Mouse (Mus musculus) liver, embryonic 12.5 days (tissue): ENCODE measurements around the gene Uqcc3. TPM values are rescaled to one million over a fixed set of nuclear protein-coding genes. Genes with fewer than 3 reads are reported as not detected.

Source experiments
- ATAC-seq: fragments of 200-750 bp; cut with Nextera tagmentation; 2 replicates; pipeline ENCODE4 v1.8.0; 2017; ENCODE audit warnings: moderate number of reproducible peaks, mild to moderate bottlenecking, moderate library complexity
- H3K27ac ChIP-seq: fragments of 300-500 bp; sonication (generic); 2 replicates; pipeline ENCODE4 v1.5.1; 2016; ENCODE audit warnings: mild to moderate bottlenecking
- H3K27me3 ChIP-seq: fragments of 300-500 bp; sonication (generic); replicated peaks from 2 replicates; pipeline ENCODE4 v1.6.1; 2016; ENCODE audit warnings: mild to moderate bottlenecking, moderate library complexity
- H3K36me3 ChIP-seq: fragments of 300-500 bp; sonication (generic); 2 replicates; pipeline ENCODE4 v1.6.1; 2016; ENCODE audit warnings: mild to moderate bottlenecking, moderate library complexity
- H3K4me1 ChIP-seq: fragments of 300-500 bp; sonication (generic); 2 replicates; pipeline ENCODE4 v1.6.1; 2016
- H3K4me2 ChIP-seq: fragments of 300-500 bp; sonication (generic); 2 replicates; pipeline ENCODE4 v1.6.1; 2016; ENCODE audit warnings: mild to moderate bottlenecking, moderate library complexity
- H3K4me3 ChIP-seq: fragments of 300-500 bp; sonication (generic); 2 replicates; pipeline ENCODE4 v1.5.1; 2016; ENCODE audit warnings: mild to moderate bottlenecking, moderate library complexity
- H3K9ac ChIP-seq: fragments of 300-500 bp; sonication (generic); 2 replicates; pipeline ENCODE4 v1.6.1; 2016; ENCODE audit warnings: mild to moderate bottlenecking, moderate library complexity
- H3K9me3 ChIP-seq: fragments of 300-500 bp; sonication (generic); replicated peaks from 2 replicates; pipeline ENCODE4 v1.6.1; 2016; ENCODE audit warnings: mild to moderate bottlenecking, moderate library complexity
- WGBS: fragments of 180-500 bp; shearing (Covaris S2); methylation state at CpG from one replicate; pipeline ENCODE4 v1.1.7; 2016; ENCODE audit not compliant: insufficient replicate concordance; 5-methylcytosine and 5-hydroxymethylcytosine counted together
- polyA plus RNA-seq: library from polyadenylated mRNA; unstranded; fragments of >200 nt; fragmentation: Nextera tagmentation; extraction: Ambion mirVana; gene quantifications from 2 replicates; pipeline ENCODE4 v1.2.1, GENCODE M21; 2016

Gene Uqcc3
- polyA plus RNA-seq, 1 experiment from 2014 or later, result 40.6 TPM

DNA sequence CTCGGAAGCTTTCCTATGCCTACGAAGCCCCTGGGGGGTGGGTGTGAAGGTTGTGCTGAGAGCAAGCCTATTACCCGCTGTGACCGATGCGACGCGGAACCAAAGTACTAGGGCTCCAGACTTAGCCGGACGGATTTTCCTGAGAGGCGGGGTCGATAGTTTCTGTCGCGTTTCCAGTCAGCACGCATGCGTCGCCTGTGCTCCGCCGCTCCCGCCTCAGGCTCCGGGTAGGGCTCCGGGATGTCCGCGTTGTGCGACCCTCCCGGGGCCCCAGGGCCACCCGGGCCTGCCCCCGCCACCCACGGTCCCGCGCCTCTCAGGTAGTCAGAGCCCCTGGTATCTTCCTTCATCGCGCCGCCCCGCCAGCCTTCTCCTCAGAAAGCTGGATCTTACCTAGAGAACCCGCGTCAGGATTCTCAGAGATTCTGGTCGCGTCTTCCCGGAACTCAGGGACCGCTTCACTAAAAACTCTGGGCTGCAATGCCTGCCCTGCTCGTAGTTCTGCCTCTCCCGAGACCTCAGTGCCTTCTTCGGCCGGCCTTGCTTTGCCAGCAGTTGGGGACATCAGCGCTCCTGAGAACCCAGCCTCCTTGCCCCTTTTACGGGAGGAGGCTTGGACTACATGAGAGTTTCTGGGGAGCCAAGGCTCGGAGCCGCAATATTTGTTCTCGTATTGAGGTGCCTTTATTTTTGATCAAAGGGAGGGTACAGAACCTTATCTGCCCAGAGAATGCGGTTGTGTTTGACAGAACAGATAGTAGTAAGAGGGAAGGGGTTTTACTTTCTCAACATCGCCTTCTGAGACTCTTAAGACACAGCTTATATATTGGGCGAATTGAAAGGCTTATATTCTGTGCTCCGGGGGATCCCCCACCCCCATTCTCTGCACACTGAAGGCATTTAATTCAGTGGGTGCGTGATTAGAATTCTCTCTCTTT lies 12.4 kb upstream of the Uqcc3 start, which contains the start of gene Ints5:
TSS of gene Ints5 (plus strand) at position 177 of the 938 bp plus-strand sequence.
- H3K9me3 ChIP-seq, result no peaks in the 10 kb centered on the region

DNA sequence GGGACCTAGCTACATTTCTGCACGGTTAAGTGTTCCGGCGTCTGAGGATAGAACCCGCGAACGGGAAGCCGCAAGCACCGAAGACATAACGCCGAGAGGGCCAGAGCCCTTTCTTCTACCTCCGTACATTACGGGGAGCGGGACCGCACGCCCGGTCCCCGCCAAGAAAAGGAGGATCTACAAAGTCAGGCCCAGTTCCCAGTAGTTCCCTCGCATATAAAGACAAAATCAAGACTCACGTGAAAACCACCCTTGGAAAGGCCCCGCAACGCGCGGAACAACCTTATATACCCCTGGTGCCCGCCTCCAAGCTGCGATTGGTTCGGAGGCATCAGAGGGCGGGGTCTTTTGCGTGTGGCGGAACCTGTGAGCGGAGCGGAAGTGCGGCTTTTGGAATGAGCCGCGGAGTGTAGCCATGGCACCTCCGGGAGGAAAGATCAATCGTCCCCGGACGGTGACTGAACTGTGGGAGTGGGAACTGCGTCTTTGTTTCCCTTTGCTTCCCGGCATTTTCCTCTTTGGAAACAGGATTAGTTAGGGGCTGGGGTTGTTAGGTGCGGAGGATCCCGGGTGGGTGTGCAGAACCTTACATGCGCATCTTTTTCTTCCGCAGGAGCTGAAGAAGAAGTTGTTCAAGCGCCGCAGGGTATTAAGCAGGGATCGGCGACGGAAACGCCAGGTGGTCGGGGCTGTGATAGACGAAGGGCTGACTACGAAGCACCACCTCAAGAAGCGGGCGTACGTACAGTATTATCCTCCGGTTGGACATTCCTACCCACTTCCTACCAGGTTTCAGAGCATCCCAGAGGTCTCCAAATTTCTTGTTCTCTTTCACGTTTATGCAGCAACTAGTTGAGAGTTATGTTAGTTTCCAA lies 8.0 kb upstream of the Uqcc3 start, which contains the start of the genes 1810009A15Rik and Gm49416:
TSS of gene 1810009A15Rik (plus strand) at position 343 of the 875 bp plus-strand sequence.
TSS of gene Gm49416 (plus strand) at position 416 of the 875 bp plus-strand sequence.
- peaks cover 17% of the 10 kb centered on the region for H3K36me3 ChIP-seq
- H3K4me2 ChIP-seq, result peak within 1 kb of the TSS; percentile 77
- peak; percentile 90 for ATAC-seq
- peak within 1 kb of the TSS; percentile 89 for H3K9ac ChIP-seq
- peaks cover 50% of the 10 kb centered on the region for H3K4me1 ChIP-seq
- peak within 1 kb of the TSS; percentile 89 for H3K27ac ChIP-seq
- H3K9me3 ChIP-seq, result no peaks in the 10 kb centered on the region
- H3K27me3 ChIP-seq, result no peaks in the 10 kb centered on the region
- under 1% methylated on average over 58 of the region's 58 CpGs for WGBS
- H3K4me3 ChIP-seq, result peak within 1 kb of the TSS; percentile 81

More for the DNA sequence above, 12.4 kb upstream of the Uqcc3 start, which contains the start of gene Ints5:
- WGBS, result 1% methylated on average over 54 of the region's 54 CpGs
- peak within 1 kb of the TSS; percentile 90 for H3K4me3 ChIP-seq
- H3K4me1 ChIP-seq, result peaks cover 74% of the 10 kb centered on the region
- peaks cover 45% of the 10 kb centered on the region for H3K36me3 ChIP-seq
- no peaks in the 10 kb centered on the region for H3K27me3 ChIP-seq
- ATAC-seq, result peak; percentile 56
- H3K9ac ChIP-seq, result peak within 1 kb of the TSS; percentile 94
- peak within 1 kb of the TSS; percentile 95 for H3K27ac ChIP-seq
- peak within 1 kb of the TSS; percentile 84 for H3K4me2 ChIP-seq

DNA sequence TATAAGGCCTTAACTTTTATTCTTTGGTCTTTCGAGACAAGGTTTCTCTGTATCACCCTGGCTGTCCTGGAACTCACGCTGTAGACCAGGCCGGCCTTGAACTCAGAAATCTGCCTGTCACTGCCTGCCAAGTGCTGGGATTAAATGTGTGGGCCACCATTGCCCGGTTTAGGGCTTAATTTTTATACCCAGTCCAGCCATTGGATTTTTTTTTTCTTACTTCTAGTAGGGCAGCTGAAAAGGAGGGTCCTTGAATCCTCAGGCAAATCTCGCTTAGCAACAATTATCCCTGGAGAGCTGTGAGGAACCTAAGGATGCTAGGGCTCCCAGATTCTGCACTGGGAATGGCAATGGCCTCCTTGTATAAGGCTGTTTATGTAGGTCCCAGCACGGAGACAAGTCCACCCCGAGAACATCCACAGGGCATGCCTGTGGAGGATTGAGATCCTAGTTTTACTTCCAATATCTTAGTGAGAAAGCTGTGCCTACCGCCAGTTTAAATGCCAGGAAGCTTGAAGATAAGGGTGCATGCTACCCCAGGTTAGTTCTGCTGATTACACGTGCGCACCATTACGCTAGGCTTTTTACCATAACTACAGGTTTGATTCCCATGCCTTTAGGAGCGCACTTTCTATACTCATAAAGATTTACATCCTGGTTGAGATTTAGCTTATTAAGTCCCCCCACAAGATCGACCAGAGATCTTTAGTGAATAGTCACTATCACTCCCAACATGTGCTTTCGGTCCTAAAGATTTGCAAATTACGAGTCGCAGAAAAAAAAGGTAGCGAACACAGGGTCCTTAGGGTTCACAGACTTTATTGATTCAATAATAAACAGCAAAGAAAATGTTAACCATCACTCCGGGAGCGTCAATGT lies 7.1 kb upstream of the Uqcc3 start:
- peaks cover 44% of the 10 kb centered on the region for H3K4me1 ChIP-seq
- no peaks in the 10 kb centered on the region for H3K9me3 ChIP-seq
- no peak for ATAC-seq
- peak overlapping the region; percentile 77 for H3K4me2 ChIP-seq
- H3K27ac ChIP-seq, result peak overlapping the region; percentile 89
- H3K4me3 ChIP-seq, result peak overlapping the region; percentile 81
- peaks cover 17% of the 10 kb centered on the region for H3K36me3 ChIP-seq
- peak overlapping the region; percentile 89 for H3K9ac ChIP-seq
- no peaks in the 10 kb centered on the region for H3K27me3 ChIP-seq
- 8% methylated on average over 19 of the region's 19 CpGs for WGBS

GRCm38 (mm10) chr19:8886916-8887584 lies 6.3 kb upstream of the Uqcc3 start:
- Histone ChIP-seq H3K27me3 (no peaks in the 10 kb centered on the region), H3K4me1 (peaks cover 37% of the 10 kb centered on the region), H3K36me3 (peaks cover 17% of the 10 kb centered on the region), H3K4me3 (peak overlapping the region; percentile 81), H3K9ac (peak overlapping the region; percentile 89), H3K4me2 (peak overlapping the region; percentile 77), H3K9me3 (no peaks in the 10 kb centered on the region), H3K27ac (peak overlapping the region; percentile 89)
- 43% methylated on average over 1 of the region's 1 CpGs for WGBS
- no peak for ATAC-seq

DNA sequence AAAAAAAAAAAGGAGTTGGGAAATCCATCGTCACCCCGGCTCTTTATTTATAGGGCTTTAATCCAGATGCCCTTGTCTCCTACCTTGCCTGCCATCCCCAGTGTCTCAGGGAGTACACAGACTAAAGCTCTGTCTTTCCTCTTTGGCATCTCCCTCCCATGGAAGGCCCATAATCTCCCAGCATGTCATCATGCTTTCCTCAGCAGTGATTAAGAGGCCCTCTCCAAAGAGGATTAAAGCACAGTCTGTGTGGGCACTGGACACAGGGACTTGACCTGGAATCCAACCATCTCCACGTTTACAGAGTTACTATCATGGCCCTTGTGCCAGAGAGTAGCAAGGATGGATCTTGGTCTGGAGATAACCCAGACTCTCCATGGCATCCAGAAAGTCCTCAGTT lies 2.9 kb upstream of the Uqcc3 start, which contains the start of the genes Lbhd1 and Gm49403:
TSS of gene Lbhd1 (plus strand) at position 117 of the 400 bp plus-strand sequence.
TSS of gene Gm49403 (plus strand) at position 315 of the 400 bp plus-strand sequence.
- Histone ChIP-seq H3K36me3 (peaks cover 8% of the 10 kb centered on the region; the same call in 1 of the 2 replicates), H3K9me3 (no peaks in the 10 kb centered on the region), H3K4me1 (peaks cover 36% of the 10 kb centered on the region), H3K4me3 (no peak within 1 kb of the TSS), H3K4me2 (no peak within 1 kb of the TSS), H3K27ac (no peak within 1 kb of the TSS), H3K9ac (no peak within 1 kb of the TSS), H3K27me3 (no peaks in the 10 kb centered on the region)
- no peak for ATAC-seq
- 73% methylated on average over 3 of the region's 3 CpGs for WGBS

DNA sequence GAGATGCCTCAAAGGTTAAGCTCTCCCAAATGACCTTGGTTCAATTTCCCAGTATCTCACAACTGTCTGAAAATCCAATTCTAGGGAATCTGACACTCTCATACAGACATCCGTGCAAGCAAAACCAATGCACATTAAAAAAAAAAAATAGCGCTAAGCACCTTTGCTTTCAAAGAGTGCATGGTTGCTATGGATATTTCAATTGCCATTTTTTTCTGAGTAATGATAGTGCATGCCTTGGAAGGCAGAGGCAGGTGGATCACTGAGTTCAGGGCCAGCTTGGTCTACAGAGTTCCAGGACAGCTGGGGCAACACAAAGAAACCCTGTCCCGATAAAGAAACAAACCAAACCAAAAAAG lies 290 bp upstream of the Uqcc3 start:
- peak overlapping the region; percentile 75; the same call in 1 of the 2 replicates for H3K27ac ChIP-seq
- H3K4me3 ChIP-seq, result peak overlapping the region; percentile 85
- no peak for ATAC-seq

DNA sequence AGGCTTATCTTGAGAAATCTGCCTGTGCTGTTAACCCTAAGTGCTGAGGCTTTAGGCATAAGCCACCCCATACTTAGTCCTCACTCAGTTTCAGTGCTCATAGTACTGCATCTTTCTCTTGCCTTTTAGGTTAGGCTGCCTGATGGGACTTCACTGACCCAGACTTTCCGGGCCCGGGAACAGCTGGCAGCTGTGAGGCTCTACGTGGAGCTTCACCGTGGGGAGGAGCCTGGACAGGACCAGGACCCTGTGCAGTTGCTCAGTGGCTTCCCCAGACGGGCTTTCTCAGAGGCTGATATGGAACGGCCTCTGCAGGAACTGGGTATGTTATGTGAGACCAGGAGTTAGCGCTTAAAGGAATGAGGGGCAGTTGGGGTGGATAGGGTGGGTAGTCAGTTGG lies 5.7 kb downstream of the Uqcc3 start:
- Histone ChIP-seq H3K9me3 (no peaks in the 10 kb centered on the region), H3K4me3 (no peak overlapping the region), H3K4me1 (peaks cover 44% of the 10 kb centered on the region), H3K27ac (0 out of 2 replicates have a peak overlapping the region, but pooled peaks have one; percentile 41), H3K36me3 (peaks cover 57% of the 10 kb centered on the region), H3K9ac (peak overlapping the region; percentile 24; the same call in 1 of the 2 replicates), H3K4me2 (no peak overlapping the region), H3K27me3 (no peaks in the 10 kb centered on the region)
- 88% methylated on average over 7 of the region's 7 CpGs for WGBS
- ATAC-seq, result no peak

More for the DNA sequence above, 290 bp upstream of the Uqcc3 start:
- H3K4me2 ChIP-seq, result peak overlapping the region; percentile 86
- H3K36me3 ChIP-seq, result peaks cover 27% of the 10 kb centered on the region
- 10% methylated on average over 3 of the region's 3 CpGs for WGBS
- no peaks in the 10 kb centered on the region for H3K9me3 ChIP-seq
- H3K9ac ChIP-seq, result peak overlapping the region; percentile 86
- H3K27me3 ChIP-seq, result no peaks in the 10 kb centered on the region
- peaks cover 21% of the 10 kb centered on the region for H3K4me1 ChIP-seq

- 60% methylated on average over 10 of the region's 10 CpGs for WGBS
- peak overlapping the region; percentile 86 for H3K27ac ChIP-seq
- peaks cover 42% of the 10 kb centered on the region for H3K36me3 ChIP-seq
- peak overlapping the region; percentile 91 for H3K9ac ChIP-seq
- peak overlapping the region; percentile 78 for H3K4me3 ChIP-seq
- no peaks in the 10 kb centered on the region for H3K9me3 ChIP-seq
- peak overlapping the region; percentile 84 for H3K4me2 ChIP-seq
- no peaks in the 10 kb centered on the region for H3K27me3 ChIP-seq
- H3K4me1 ChIP-seq, result peaks cover 40% of the 10 kb centered on the region
- ATAC-seq, result no peak
These were observed 8.4 kb downstream of the Uqcc3 start for GRCm38 (mm10) chr19:8872266-8872840.

DNA sequence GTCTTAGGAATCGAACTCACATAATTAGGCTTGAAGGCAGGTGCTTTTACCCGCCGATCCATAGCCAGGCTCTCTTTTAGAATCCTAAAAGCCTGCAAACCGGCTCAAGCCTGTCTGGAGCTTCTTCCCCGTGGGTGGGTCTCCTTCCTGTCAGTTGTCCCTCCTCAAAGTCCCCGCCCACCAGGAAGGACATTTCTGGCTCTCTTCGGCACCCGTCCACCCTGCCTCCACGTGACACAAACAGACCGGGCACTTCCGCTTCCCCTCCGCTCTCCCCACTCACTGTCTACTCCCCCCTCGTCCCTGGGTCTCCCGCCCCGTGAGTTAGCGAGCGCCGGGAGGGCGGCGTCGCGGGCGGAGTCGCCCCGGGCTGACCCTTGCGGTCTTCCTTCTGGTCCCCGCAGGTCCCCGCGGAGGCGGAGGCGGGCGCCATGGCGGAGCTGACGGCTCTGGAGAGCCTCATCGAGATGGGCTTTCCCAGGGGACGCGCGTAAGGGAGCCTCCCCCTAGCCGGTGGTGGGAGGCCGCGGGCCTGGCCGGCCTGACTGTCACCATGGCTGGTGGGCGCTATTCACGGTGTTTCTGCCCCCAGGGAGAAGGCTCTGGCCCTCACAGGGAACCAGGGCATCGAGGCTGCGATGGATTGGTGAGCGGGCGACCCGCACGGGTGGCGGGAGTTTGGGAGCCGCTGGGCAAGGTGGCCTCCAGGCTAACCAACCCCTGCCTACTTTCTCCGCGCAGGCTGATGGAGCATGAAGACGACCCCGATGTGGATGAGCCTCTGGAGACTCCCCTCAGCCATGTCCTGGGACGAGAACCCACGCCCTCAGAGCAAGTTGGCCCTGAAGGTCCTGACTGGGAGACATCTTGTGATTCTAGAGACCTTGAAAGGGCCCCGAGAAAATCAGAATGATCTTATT lies 9.2 kb downstream of the Uqcc3 start, which contains the start of gene Ubxn1:
TSS of gene Ubxn1 (plus strand) at position 230 of the 920 bp plus-strand sequence.
- H3K4me1 ChIP-seq, result peaks cover 40% of the 10 kb centered on the region
- no peaks in the 10 kb centered on the region for H3K9me3 ChIP-seq
- H3K36me3 ChIP-seq, result peaks cover 35% of the 10 kb centered on the region
- ATAC-seq, result peak; percentile 96
- peak within 1 kb of the TSS; percentile 86 for H3K27ac ChIP-seq
- WGBS, result under 1% methylated on average over 59 of the region's 59 CpGs
- peak within 1 kb of the TSS; percentile 78 for H3K4me3 ChIP-seq
- peak within 1 kb of the TSS; percentile 84 for H3K4me2 ChIP-seq
- no peaks in the 10 kb centered on the region for H3K27me3 ChIP-seq
- H3K9ac ChIP-seq, result peak within 1 kb of the TSS; percentile 91
